In genomic region chr8:104076541-104077412, GRCm38 (mm10) we compare ENCODE assay signal across 9 mouse cellular contexts. TPM values are rescaled to one million over a fixed set of nuclear protein-coding genes. Genes with fewer than 3 reads are reported as not detected.
A peak's percentile ranks its signal among the peaks of the same experiment; 100 is the strongest.
DNase-seq lines count a peak whose midpoint lies in the region; ATAC-seq and TF ChIP-seq lines count a peak whose summit lies in the region.
"Had no signal": no experiment of that assay in that cellular context is flagged by ENCODE, and none has a peak within 500 bp of the region (broad histone marks: within the 10 kb centered on the region; RNA-seq: fewer than 3 reads in every experiment).

No protein-coding gene starts in this region.

- H3K27me3 ChIP-seq in megakaryocyte, embryonic 14.5 days (replicated peaks) = peaks cover 2% of the 10 kb centered on the region
- no peaks in the 10 kb centered on the region for H3K27me3 ChIP-seq in forebrain, embryonic 12.5 days
- no peaks in the 10 kb centered on the region for H3K27me3 ChIP-seq in lung, embryonic 15.5 days
- H3K27me3 ChIP-seq in thymus, adult 2 months (ENCODE audit: control insufficient read depth, insufficient read depth, low read length) = no peaks in the 10 kb centered on the region

- H3K4me2 ChIP-seq in forebrain, embryonic 12.5 days = no peak overlapping the region
- peak overlapping the region; percentile 36; the same call in 1 of the 2 replicates for H3K4me2 ChIP-seq in lung, embryonic 15.5 days

- ATAC-seq in megakaryocyte, adult 5-6 weeks (ENCODE audit: poor library complexity, severe bottlenecking) = no peak
- ATAC-seq in forebrain, embryonic 12.5 days (ENCODE audit: low FRiP score) = 0 out of 2 replicates have a peak, but pooled peaks have one; percentile 53
- ATAC-seq in lung, embryonic 15.5 days (ENCODE audit: borderline replicate concordance, extremely low read depth, low FRiP score, low TSS enrichment) = peak; percentile 75; the same call in 1 of the 2 replicates
- no peak for ATAC-seq in erythroid progenitor cell, adult 5-6 weeks (replicated peaks; ENCODE audit: low FRiP score, poor library complexity, severe bottlenecking)

- H3K4me3 ChIP-seq in megakaryocyte, embryonic 14.5 days (replicated peaks) = peak overlapping the region; percentile 67
- H3K4me3 ChIP-seq in forebrain, embryonic 12.5 days (replicated peaks) = no peak overlapping the region
- H3K4me3 ChIP-seq in lung, embryonic 15.5 days = no peak overlapping the region
- no peak overlapping the region for H3K4me3 ChIP-seq in thymus, adult 2 months (ENCODE audit: control insufficient read depth, insufficient read depth, low read length)
- H3K4me3 ChIP-seq: erythroblast, embryonic 14.5 days had no signal

- no peaks in the 10 kb centered on the region for H3K9me3 ChIP-seq in megakaryocyte, embryonic 14.5 days
- H3K9me3 ChIP-seq in forebrain, embryonic 12.5 days = no peaks in the 10 kb centered on the region
- H3K9me3 ChIP-seq in lung, embryonic 15.5 days = no peaks in the 10 kb centered on the region

- TF ChIP-seq CTCF in thymus, adult 2 months (IDR thresholded peaks at IDR 0.05; ENCODE audit: borderline replicate concordance, control insufficient read depth, extremely low read depth, insufficient read depth, low read length, poor library complexity) = no peak

- no peak overlapping the region for H3K27ac ChIP-seq in forebrain, embryonic 12.5 days
- peak overlapping the region; percentile 48 for H3K27ac ChIP-seq in lung, embryonic 15.5 days
- H3K27ac ChIP-seq in thymus, adult 2 months (ENCODE audit: control insufficient read depth, insufficient read depth, low read length) = no peak overlapping the region

- H3K4me1 ChIP-seq in megakaryocyte, embryonic 14.5 days = peaks cover 4% of the 10 kb centered on the region; the same call in 1 of the 2 replicates
- no peaks in the 10 kb centered on the region for H3K4me1 ChIP-seq in forebrain, embryonic 12.5 days
- peaks cover 26% of the 10 kb centered on the region for H3K4me1 ChIP-seq in lung, embryonic 15.5 days
- H3K4me1 ChIP-seq in thymus, adult 2 months (replicated peaks; ENCODE audit: control insufficient read depth, insufficient read depth, low read length) = no peaks in the 10 kb centered on the region

- 30% methylated on average over 8 of the region's 8 CpGs for WGBS in forebrain, embryonic 12.5 days
- 13% methylated on average over 8 of the region's 8 CpGs for WGBS in lung, embryonic 15.5 days
- WGBS in thymus, adult 2 months = 37% methylated on average over 8 of the region's 8 CpGs

- no peak overlapping the region for H3K9ac ChIP-seq in forebrain, embryonic 12.5 days
- H3K9ac ChIP-seq in lung, embryonic 15.5 days = no peak overlapping the region

- H3K36me3 ChIP-seq in megakaryocyte, embryonic 14.5 days (replicated peaks; ENCODE audit: low read length) = no peaks in the 10 kb centered on the region
- H3K36me3 ChIP-seq in forebrain, embryonic 12.5 days (replicated peaks) = no peaks in the 10 kb centered on the region
- H3K36me3 ChIP-seq in lung, embryonic 15.5 days = no peaks in the 10 kb centered on the region
- H3K36me3 ChIP-seq in thymus, adult 2 months (ENCODE audit: control insufficient read depth, insufficient read depth, low read length) = no peaks in the 10 kb centered on the region

- TF ChIP-seq POLR2A in thymus, adult 2 months (IDR thresholded peaks at IDR 0.05; ENCODE audit: control insufficient read depth, extremely low read depth, insufficient read depth, low read length, poor library complexity) = no peak

- peak; percentile 65 for DNase-seq in adrenal gland, postnatal 36 days
- DNase-seq in kidney, adult 9 months = peak; percentile 44
- DNase-seq in thymus, adult 2 months = no peak

RNA-seq across cellular contexts. Expression of gene Cdh5, which starts 24.6 kb away (rescaled TPM):
- 0.41 TPM in 2 replicates for polyA plus RNA-seq in megakaryocyte, embryonic 14.5 days (2012; ENCODE audit: insufficient read depth, low replicate concordance)
- 0.52 and 1.1 TPM in 2 replicates for total RNA-seq in megakaryocyte, adult 5-6 weeks (2015)
- 0.37 and 0.57 TPM in 2 replicates for total RNA-seq in megakaryocyte, adult 5-6 weeks (2017)
- total RNA-seq in adrenal gland, postnatal 36 days (2021) = 10 to 100 TPM; 44.1 to 61.4 TPM
- polyA plus RNA-seq in forebrain, embryonic 12.5 days (2016; fragmentation: Nextera tagmentation; extraction: Ambion mirVana) = 10.0 and 10.9 TPM in 2 replicates
- polyA plus RNA-seq in lung, embryonic 15.5 days (2015; fragmentation: Nextera tagmentation; extraction: Ambion mirVana) = 71.2 and 74.7 TPM in 2 replicates
- not detected in 2 replicates for total RNA-seq in erythroid progenitor cell, adult 5-6 weeks (2015; ENCODE audit: low replicate concordance)
- total RNA-seq in erythroid progenitor cell, adult 5-6 weeks (2017; ENCODE audit: low replicate concordance) = not detected in 2 replicates
- polyA plus RNA-seq in thymus, adult 2 months (2012; rRNA removed) = 15.7 and 17.4 TPM in 2 replicates

Comparison
In these comparisons a context has a peak if more than half of its experiments do, and no peak if none do; other contexts are left out.
1. ATAC-seq: peak in forebrain, embryonic 12.5 days (single experiment) and lung, embryonic 15.5 days (single experiment); none in megakaryocyte, adult 5-6 weeks (single experiment) and erythroid progenitor cell, adult 5-6 weeks (single experiment).